Mouse (Mus musculus): ENCODE data around the gene Rxrg. TPM values are rescaled to one million over a fixed set of nuclear protein-coding genes. Genes with fewer than 3 reads are reported as not detected.

Gene Rxrg
- total and polyA plus RNA-seq, 3 experiments = not detected

GRCm38 (mm10) chr1:167583195-167583594, 15.0 kb upstream of the Rxrg start:
- TF ChIP-seq USF2 (IDR thresholded peaks at IDR 0.05; ENCODE audit: borderline replicate concordance in 1 of 2, insufficient read depth in 1 of 2, low read depth in 1 of 2, low read length in 2 of 2) (no peak), JUND (IDR thresholded peaks at IDR 0.05; ENCODE audit: low read depth, low read length) (no peak), TCF12 (IDR thresholded peaks at IDR 0.05; ENCODE audit: low read depth, low read length) (no peak), MAFK (IDR thresholded peaks at IDR 0.05; ENCODE audit: borderline replicate concordance, low read depth, low read length) (no peak), ETS1 (IDR thresholded peaks at IDR 0.05; ENCODE audit: low read depth, low read length) (no peak), E2F4 (IDR thresholded peaks at IDR 0.05; ENCODE audit: borderline replicate concordance, low read depth, low read length) (no peak)

GRCm38 (mm10) chr1:167583888-167584287, 14.3 kb upstream of the Rxrg start:
- Histone ChIP-seq H3K4me3 (ENCODE audit: control insufficient read depth in 1 of 2, insufficient read depth in 1 of 2, low read depth in 2 of 2, low read length in 2 of 2) (no peak overlapping the region), H3K27ac (ENCODE audit: control insufficient read depth, low read depth, low read length) (no peak overlapping the region), H3K9me3 (replicated peaks; ENCODE audit: insufficient read depth, low read length) (no peaks in the 10 kb centered on the region), H3K27me3 (ENCODE audit: control insufficient read depth in 1 of 2, insufficient read depth in 2 of 2, low read length in 2 of 2) (no peaks in the 10 kb centered on the region), H3K4me1 (ENCODE audit: control insufficient read depth in 1 of 2, insufficient read depth in 2 of 2, low read length in 2 of 2) (no peaks in the 10 kb centered on the region), H3K36me3 (ENCODE audit: control insufficient read depth in 1 of 2, insufficient read depth in 2 of 2, low read length in 2 of 2) (no peaks in the 10 kb centered on the region), H3K79me2 (ENCODE audit: control insufficient read depth, insufficient read depth, low read length, poor library complexity) (no peaks in the 10 kb centered on the region), H3K9ac (ENCODE audit: control insufficient read depth, low read depth, low read length, poor library complexity, severe bottlenecking) (no peak overlapping the region)
- TF ChIP-seq USF2 (IDR thresholded peaks at IDR 0.05; ENCODE audit: borderline replicate concordance in 1 of 2, insufficient read depth in 1 of 2, low read depth in 1 of 2, low read length in 2 of 2) = no peak
- no peak for TF ChIP-seq UBTF (IDR thresholded peaks at IDR 0.05; ENCODE audit: borderline replicate concordance, insufficient read depth, low read depth, low read length)
- no peak for TF ChIP-seq RAD21 (IDR thresholded peaks at IDR 0.05; ENCODE audit: low read depth, low read length)
- no peak for TF ChIP-seq GATA1 (IDR thresholded peaks at IDR 0.05; ENCODE audit: low read depth, low read length)
- TF ChIP-seq GABPA (IDR thresholded peaks at IDR 0.05; ENCODE audit: low read depth, low read length) = no peak
- no peak for TF ChIP-seq TBP (IDR thresholded peaks at IDR 0.05; ENCODE audit: low read depth, low read length)
- no peak for TF ChIP-seq USF1 (IDR thresholded peaks at IDR 0.05; ENCODE audit: low read depth, low read length)
- no peak for TF ChIP-seq ZNF384 (IDR thresholded peaks at IDR 0.05; ENCODE audit: low read depth, low read length)
- no peak for TF ChIP-seq SIN3A (IDR thresholded peaks at IDR 0.05; ENCODE audit: low read length)
- TF ChIP-seq POLR2AphosphoS2 (IDR thresholded peaks at IDR 0.05; ENCODE audit: low read length) = no peak
- no peak for TF ChIP-seq CHD2 (IDR thresholded peaks at IDR 0.05; ENCODE audit: low read length)
- TF ChIP-seq NRF1 (IDR thresholded peaks at IDR 0.05; ENCODE audit: insufficient read depth, low read depth, low read length, poor library complexity, severe bottlenecking) = no peak
- TF ChIP-seq ZKSCAN1 (IDR thresholded peaks at IDR 0.05; ENCODE audit: low read depth, low read length) = no peak
- no peak for TF ChIP-seq E2F4 (IDR thresholded peaks at IDR 0.05; ENCODE audit: borderline replicate concordance, low read depth, low read length)
- no peak for TF ChIP-seq MAZ (IDR thresholded peaks at IDR 0.05; ENCODE audit: low read depth, low read length)
- TF ChIP-seq MAX (IDR thresholded peaks at IDR 0.05; ENCODE audit: low read length) = no peak
- no peak for TF ChIP-seq TCF12 (IDR thresholded peaks at IDR 0.05; ENCODE audit: low read depth, low read length)
- no peak for DNase-seq (ENCODE audit: low read depth, low spot score)

More at GRCm38 (mm10) chr1:167583195-167583594, 15.0 kb upstream of the Rxrg start:
- no peak overlapping the region for H3K9ac ChIP-seq (ENCODE audit: control insufficient read depth, low read depth, low read length, poor library complexity, severe bottlenecking)
- no peaks in the 10 kb centered on the region for H3K4me1 ChIP-seq (ENCODE audit: control insufficient read depth in 1 of 2, insufficient read depth in 2 of 2, low read length in 2 of 2)
- no peaks in the 10 kb centered on the region for H3K79me2 ChIP-seq (ENCODE audit: control insufficient read depth, insufficient read depth, low read length, poor library complexity)
- no peak overlapping the region for H3K27ac ChIP-seq (ENCODE audit: control insufficient read depth, low read depth, low read length)
- no peaks in the 10 kb centered on the region for H3K27me3 ChIP-seq (ENCODE audit: control insufficient read depth in 1 of 2, insufficient read depth in 2 of 2, low read length in 2 of 2)
- no peaks in the 10 kb centered on the region for H3K9me3 ChIP-seq (replicated peaks; ENCODE audit: insufficient read depth, low read length)
- H3K4me3 ChIP-seq (ENCODE audit: control insufficient read depth in 1 of 2, insufficient read depth in 1 of 2, low read depth in 2 of 2, low read length in 2 of 2) = no peak overlapping the region
- DNase-seq (ENCODE audit: low read depth, low spot score) = no peak
- H3K36me3 ChIP-seq (ENCODE audit: control insufficient read depth in 1 of 2, insufficient read depth in 2 of 2, low read length in 2 of 2) = no peaks in the 10 kb centered on the region

Measured in MEL (cell line).